Mouse (Mus musculus) megakaryocyte, embryonic 14.5 days (primary cell): ENCODE data around the gene Engase. TPM values are rescaled to one million over a fixed set of nuclear protein-coding genes. Genes with fewer than 3 reads are reported as not detected.

Experiments
- H3K27me3 ChIP-seq: replicated peaks from 2 replicates; pipeline ENCODE3; 2012; ENCODE audit warnings: inconsistent platforms
- H3K36me3 ChIP-seq: replicated peaks from 2 replicates; pipeline ENCODE3; 2012; ENCODE audit warnings: low read length, inconsistent platforms, mixed read lengths
- H3K4me1 ChIP-seq: 2 replicates; pipeline ENCODE4 v1.6.1; 2012; ENCODE audit warnings: inconsistent platforms
- H3K4me3 ChIP-seq: replicated peaks from 2 replicates; pipeline ENCODE3; 2012; ENCODE audit warnings: moderate library complexity, mild to moderate bottlenecking, inconsistent platforms
- H3K9me3 ChIP-seq: 2 replicates; pipeline ENCODE4 v1.6.1; 2012; ENCODE audit warnings: inconsistent platforms
- FLI1 ChIP-seq: IDR thresholded peaks from 2 replicates; pipeline ENCODE4 v1.6.1; 2012; ENCODE audit warnings: low read length, inconsistent platforms, mixed read lengths
- GATA1 ChIP-seq: IDR thresholded peaks from 3 replicates; pipeline ENCODE4 v1.6.1; 2012; ENCODE audit warnings: mixed read lengths, low read length, inconsistent platforms, borderline replicate concordance
- polyA plus RNA-seq: library from polyadenylated mRNA; stranded (reverse); fragments of >175 nt; gene quantifications from 2 replicates; pipeline ENCODE4 v1.2.3, GENCODE M21; 2012; ENCODE audit warnings: low replicate concordance; ENCODE audit not compliant: insufficient read depth

Gene Engase
- polyA plus RNA-seq, 1 experiment: 72.2 TPM

GRCm38 (mm10) chr11:118520251-118520650 lies 43.6 kb downstream of the Engase start:
- H3K36me3 ChIP-seq: no peaks in the 10 kb centered on the region
- no peak overlapping the region for H3K4me3 ChIP-seq
- no peaks in the 10 kb centered on the region for H3K9me3 ChIP-seq
- no peak for TF ChIP-seq FLI1
- no peak for TF ChIP-seq GATA1
- peaks cover 21% of the 10 kb centered on the region; the same call in 1 of the 2 replicates for H3K4me1 ChIP-seq
- peaks cover 84% of the 10 kb centered on the region for H3K27me3 ChIP-seq

- H3K9me3 ChIP-seq: no peaks in the 10 kb centered on the region
Observed at GRCm38 (mm10) chr11:118520932-118521331, 44.3 kb downstream of the Engase start.

GRCm38 (mm10) chr11:118523496-118524145 lies 47.0 kb downstream of the Engase start:
- peaks cover 86% of the 10 kb centered on the region for H3K27me3 ChIP-seq
- no peaks in the 10 kb centered on the region for H3K9me3 ChIP-seq
- H3K36me3 ChIP-seq: no peaks in the 10 kb centered on the region
- no peak overlapping the region for H3K4me3 ChIP-seq
- H3K4me1 ChIP-seq: peaks cover 24% of the 10 kb centered on the region
- no peak for TF ChIP-seq FLI1

More at GRCm38 (mm10) chr11:118520932-118521331, 44.3 kb downstream of the Engase start:
- Histone ChIP-seq H3K36me3 (no peaks in the 10 kb centered on the region), H3K4me3 (no peak overlapping the region), H3K4me1 (peaks cover 21% of the 10 kb centered on the region; the same call in 1 of the 2 replicates), H3K27me3 (peaks cover 84% of the 10 kb centered on the region)
- TF ChIP-seq GATA1 (no peak), FLI1 (no peak)

GRCm38 (mm10) chr11:118525059-118525458 lies 48.4 kb downstream of the Engase start:
- Histone ChIP-seq H3K36me3 (no peaks in the 10 kb centered on the region), H3K27me3 (peaks cover 88% of the 10 kb centered on the region), H3K4me3 (no peak overlapping the region), H3K4me1 (peaks cover 29% of the 10 kb centered on the region), H3K9me3 (no peaks in the 10 kb centered on the region)
- TF ChIP-seq GATA1 (no peak), FLI1 (no peak)

- H3K4me3 ChIP-seq: no peak overlapping the region
- peaks cover 93% of the 10 kb centered on the region for H3K27me3 ChIP-seq
- peaks cover 26% of the 10 kb centered on the region for H3K4me1 ChIP-seq
- H3K9me3 ChIP-seq: no peaks in the 10 kb centered on the region
- no peaks in the 10 kb centered on the region for H3K36me3 ChIP-seq
- TF ChIP-seq FLI1: no peak
- no peak for TF ChIP-seq GATA1
Observed at GRCm38 (mm10) chr11:118528761-118529160, 52.1 kb downstream of the Engase start.

GRCm38 (mm10) chr11:118530313-118530712 lies 53.7 kb downstream of the Engase start:
- Histone ChIP-seq H3K27me3 (peaks cover 93% of the 10 kb centered on the region), H3K4me3 (no peak overlapping the region), H3K4me1 (peaks cover 23% of the 10 kb centered on the region), H3K9me3 (no peaks in the 10 kb centered on the region), H3K36me3 (no peaks in the 10 kb centered on the region)
- no peak for TF ChIP-seq FLI1
- no peak for TF ChIP-seq GATA1

GRCm38 (mm10) chr11:118534382-118535092 lies 57.9 kb downstream of the Engase start:
- Histone ChIP-seq H3K36me3 (no peaks in the 10 kb centered on the region), H3K4me1 (peaks cover 8% of the 10 kb centered on the region; the same call in 1 of the 2 replicates), H3K27me3 (peaks cover 89% of the 10 kb centered on the region), H3K4me3 (no peak overlapping the region), H3K9me3 (no peaks in the 10 kb centered on the region)
- TF ChIP-seq GATA1: no peak
- TF ChIP-seq FLI1: no peak

- Histone ChIP-seq H3K27me3 (peaks cover 93% of the 10 kb centered on the region), H3K9me3 (no peaks in the 10 kb centered on the region), H3K36me3 (no peaks in the 10 kb centered on the region), H3K4me1 (no peaks in the 10 kb centered on the region), H3K4me3 (no peak overlapping the region)
- TF ChIP-seq FLI1: no peak
- no peak for TF ChIP-seq GATA1
Observed at GRCm38 (mm10) chr11:118538008-118538407, 61.4 kb downstream of the Engase start.

Other genes starting within 250 kb of the Engase start
- gene Cyth1, start 228.2 kb upstream of the Engase start, polyA plus RNA-seq: 4.4 and 9.3 TPM in 2 replicates
- gene Usp36, start 186.6 kb upstream of the Engase start, polyA plus RNA-seq: 14.8 and 17.4 TPM in 2 replicates
- gene Cep295nl, start 134.3 kb upstream of the Engase start, polyA plus RNA-seq: not detected in 2 replicates
- 8.4 and 8.9 TPM in 2 replicates for gene Timp2, start 121.1 kb upstream of the Engase start, polyA plus RNA-seq
- gene Lgals3bp, start 74.7 kb upstream of the Engase start, polyA plus RNA-seq: 84.6 and 224 TPM in 2 replicates
- gene Cant1, start 57.7 kb upstream of the Engase start, polyA plus RNA-seq: 41.8 and 139 TPM in 2 replicates
- gene C1qtnf1, start 48.6 kb upstream of the Engase start, polyA plus RNA-seq: not detected in 2 replicates